Mouse (Mus musculus): ENCODE results near the gene Akap9. TPM values are rescaled to one million over a fixed set of nuclear protein-coding genes. Genes with fewer than 3 reads are reported as not detected.

Gene Akap9
- polyA plus RNA-seq, 1 experiment from 2014 or later: 103 TPM

- peaks cover 18% of the 10 kb centered on the region for H3K36me3 ChIP-seq (ENCODE audit: control insufficient read depth, insufficient read depth, low read length)
- H3K27me3 ChIP-seq (ENCODE audit: control insufficient read depth, insufficient read depth, low read length): no peaks in the 10 kb centered on the region
- ATAC-seq (ENCODE audit: low FRiP score, low TSS enrichment) (no peak), DNase-seq (ENCODE audit: low spot score) (no peak)
- no peaks in the 10 kb centered on the region for H3K4me1 ChIP-seq (replicated peaks; ENCODE audit: control insufficient read depth, insufficient read depth)
- no peak overlapping the region for H3K9ac ChIP-seq (ENCODE audit: low read length)
- 78% methylated on average over 7 of the region's 7 CpGs for WGBS
- H3K9me3 ChIP-seq (ENCODE audit: control insufficient read depth, low read length): no peaks in the 10 kb centered on the region
- H3K4me2 ChIP-seq (replicated peaks; ENCODE audit: low read depth): no peak overlapping the region
- no peak overlapping the region for H3K27ac ChIP-seq (replicated peaks)
- TF ChIP-seq CTCF (IDR thresholded peaks at IDR 0.05; ENCODE audit: low read depth) (no peak), EP300 (optimal IDR thresholded peaks at IDR 0.05) (no peak)
- H3K4me3 ChIP-seq (ENCODE audit: low read depth, low read length): no peak overlapping the region
These were observed 157.1 kb downstream of the Akap9 start for GRCm38 (mm10) chr5:4084948-4085347.

GRCm38 (mm10) chr5:4086309-4086708, 158.5 kb downstream of the Akap9 start:
- Histone ChIP-seq H3K36me3 (ENCODE audit: control insufficient read depth, insufficient read depth, low read length) (peaks cover 18% of the 10 kb centered on the region), H3K4me3 (ENCODE audit: low read depth, low read length) (no peak overlapping the region), H3K27me3 (ENCODE audit: control insufficient read depth, insufficient read depth, low read length) (no peaks in the 10 kb centered on the region), H3K27ac (replicated peaks) (no peak overlapping the region), H3K4me2 (replicated peaks; ENCODE audit: low read depth) (no peak overlapping the region), H3K9ac (ENCODE audit: low read length) (no peak overlapping the region), H3K9me3 (ENCODE audit: control insufficient read depth, low read length) (no peaks in the 10 kb centered on the region), H3K4me1 (replicated peaks; ENCODE audit: control insufficient read depth, insufficient read depth) (no peaks in the 10 kb centered on the region)
- TF ChIP-seq EP300 (optimal IDR thresholded peaks at IDR 0.05) (no peak), CTCF (IDR thresholded peaks at IDR 0.05; ENCODE audit: low read depth) (no peak)
- ATAC-seq (ENCODE audit: low FRiP score, low TSS enrichment) (no peak), DNase-seq (ENCODE audit: low spot score) (no peak)
- 85% methylated on average over 4 of the region's 4 CpGs for WGBS

- WGBS: 84% methylated on average over 5 of the region's 5 CpGs
- DNase-seq (ENCODE audit: low spot score): no peak
- ATAC-seq (ENCODE audit: low FRiP score, low TSS enrichment): no peak
- Histone ChIP-seq H3K27ac (replicated peaks) (no peak overlapping the region), H3K4me1 (replicated peaks; ENCODE audit: control insufficient read depth, insufficient read depth) (no peaks in the 10 kb centered on the region), H3K4me3 (ENCODE audit: low read depth, low read length) (no peak overlapping the region), H3K27me3 (ENCODE audit: control insufficient read depth, insufficient read depth, low read length) (no peaks in the 10 kb centered on the region), H3K9ac (ENCODE audit: low read length) (no peak overlapping the region), H3K4me2 (replicated peaks; ENCODE audit: low read depth) (no peak overlapping the region), H3K36me3 (ENCODE audit: control insufficient read depth, insufficient read depth, low read length) (peaks cover 11% of the 10 kb centered on the region; the same call in 1 of the 2 replicates), H3K9me3 (ENCODE audit: control insufficient read depth, low read length) (no peaks in the 10 kb centered on the region)
- TF ChIP-seq EP300 (optimal IDR thresholded peaks at IDR 0.05) (no peak), CTCF (IDR thresholded peaks at IDR 0.05; ENCODE audit: low read depth) (no peak)
These were observed 160.3 kb downstream of the Akap9 start for GRCm38 (mm10) chr5:4088190-4088589.

DNA sequence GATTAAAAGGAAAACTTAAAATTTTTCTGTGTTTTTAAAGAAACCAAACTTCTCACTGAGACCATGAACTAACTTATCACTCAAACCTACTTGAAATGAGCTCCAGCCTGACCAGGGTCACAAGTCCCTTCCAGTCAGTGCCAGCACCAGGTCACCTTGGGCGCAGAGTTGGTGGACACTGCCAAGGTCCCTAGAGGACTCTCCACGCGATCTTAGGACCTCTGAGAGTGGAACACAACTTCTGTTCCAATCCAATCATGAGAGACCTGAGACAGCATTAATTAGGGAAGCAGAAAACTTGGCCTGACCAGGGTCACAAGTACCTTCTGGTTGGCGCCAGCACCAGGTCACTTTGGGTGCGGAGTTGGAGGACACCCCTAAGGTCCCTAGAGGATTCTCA, 166.6 kb downstream of the Akap9 start:
- no peaks in the 10 kb centered on the region for H3K4me1 ChIP-seq (replicated peaks; ENCODE audit: control insufficient read depth, insufficient read depth)
- H3K27ac ChIP-seq (replicated peaks): no peak overlapping the region
- no peak overlapping the region for H3K4me2 ChIP-seq (replicated peaks; ENCODE audit: low read depth)
- DNase-seq (ENCODE audit: low spot score): no peak
- H3K9me3 ChIP-seq (ENCODE audit: control insufficient read depth, low read length): no peaks in the 10 kb centered on the region
- H3K9ac ChIP-seq (ENCODE audit: low read length): no peak overlapping the region
- H3K36me3 ChIP-seq (ENCODE audit: control insufficient read depth, insufficient read depth, low read length): peaks cover 7% of the 10 kb centered on the region; the same call in 1 of the 2 replicates
- no peak for TF ChIP-seq EP300 (optimal IDR thresholded peaks at IDR 0.05)
- TF ChIP-seq CTCF (IDR thresholded peaks at IDR 0.05; ENCODE audit: low read depth): no peak
- no peaks in the 10 kb centered on the region for H3K27me3 ChIP-seq (ENCODE audit: control insufficient read depth, insufficient read depth, low read length)
- no peak for ATAC-seq (ENCODE audit: low FRiP score, low TSS enrichment)
- no peak overlapping the region for H3K4me3 ChIP-seq (ENCODE audit: low read depth, low read length)
- WGBS: 96% methylated on average over 5 of the region's 5 CpGs

GRCm38 (mm10) chr5:4101031-4101430, 173.2 kb downstream of the Akap9 start:
- WGBS: 95% methylated on average over 4 of the region's 4 CpGs
- DNase-seq (ENCODE audit: low spot score) (no peak), ATAC-seq (ENCODE audit: low FRiP score, low TSS enrichment) (no peak)
- Histone ChIP-seq H3K4me2 (replicated peaks; ENCODE audit: low read depth) (no peak overlapping the region), H3K9me3 (ENCODE audit: control insufficient read depth, low read length) (no peaks in the 10 kb centered on the region), H3K4me3 (ENCODE audit: low read depth, low read length) (no peak overlapping the region), H3K4me1 (replicated peaks; ENCODE audit: control insufficient read depth, insufficient read depth) (no peaks in the 10 kb centered on the region; the same call in 1 of the 2 replicates), H3K27me3 (ENCODE audit: control insufficient read depth, insufficient read depth, low read length) (no peaks in the 10 kb centered on the region), H3K9ac (ENCODE audit: low read length) (no peak overlapping the region), H3K36me3 (ENCODE audit: control insufficient read depth, insufficient read depth, low read length) (peaks cover 9% of the 10 kb centered on the region), H3K27ac (replicated peaks) (no peak overlapping the region)
- TF ChIP-seq CTCF (IDR thresholded peaks at IDR 0.05; ENCODE audit: low read depth) (no peak), EP300 (optimal IDR thresholded peaks at IDR 0.05) (no peak)

- no peak for DNase-seq (ENCODE audit: low spot score)
- no peak for TF ChIP-seq EP300 (optimal IDR thresholded peaks at IDR 0.05)
- TF ChIP-seq CTCF (IDR thresholded peaks at IDR 0.05; ENCODE audit: low read depth): peak; percentile 55
- WGBS: 96% methylated on average over 2 of the region's 2 CpGs
- Histone ChIP-seq H3K36me3 (ENCODE audit: control insufficient read depth, insufficient read depth, low read length) (peaks cover 9% of the 10 kb centered on the region), H3K4me1 (replicated peaks; ENCODE audit: control insufficient read depth, insufficient read depth) (no peaks in the 10 kb centered on the region; the same call in 1 of the 2 replicates), H3K9me3 (ENCODE audit: control insufficient read depth, low read length) (no peaks in the 10 kb centered on the region), H3K4me2 (replicated peaks; ENCODE audit: low read depth) (no peak overlapping the region), H3K27ac (replicated peaks) (no peak overlapping the region), H3K27me3 (ENCODE audit: control insufficient read depth, insufficient read depth, low read length) (no peaks in the 10 kb centered on the region), H3K9ac (ENCODE audit: low read length) (no peak overlapping the region), H3K4me3 (ENCODE audit: low read depth, low read length) (no peak overlapping the region)
- no peak for ATAC-seq (ENCODE audit: low FRiP score, low TSS enrichment)
These were observed 173.9 kb downstream of the Akap9 start for GRCm38 (mm10) chr5:4101770-4102169.
